Mouse (Mus musculus): ENCODE measurements at regions not wholly inside any gene's neighbourhood (a gene's known extent, or its start where the extent isn't known, plus 50 kb on each side); places are given as distances from the start of the nearest gene placed in this dataset.
"Not testable (repeated sequence)": the region's sequence is repeated elsewhere in the genome, so short reads cannot be mapped to it uniquely, and the experiment has no call there.

GRCm38 (mm10) chr9:25849914-25850313 is 368.6 kb downstream of the Eepd1 start:
- TF ChIP-seq CTCF (conservative IDR thresholded peaks at IDR 0.05 in 1 of 2, IDR thresholded peaks at IDR 0.05 in 1 of 2; ENCODE audit: low read depth in 2 of 2, low read length in 2 of 2); MYC (IDR thresholded peaks at IDR 0.05; ENCODE audit: low read depth, low read length); ZMIZ1 (IDR thresholded peaks at IDR 0.05; ENCODE audit: low read depth, low read length); JUND (conservative IDR thresholded peaks at IDR 0.05; ENCODE audit: low read depth, low read length); GABPA (IDR thresholded peaks at IDR 0.05; ENCODE audit: insufficient replicate concordance, low read depth, low read length): not testable (repeated sequence)

Measured in CH12.LX (cell line).